Mouse (Mus musculus): Measurements from ENCODE around the gene Olfr521. TPM values are rescaled to one million over a fixed set of nuclear protein-coding genes. Genes with fewer than 3 reads are reported as not detected.
"Not testable (repeated sequence)": the region's sequence is repeated elsewhere in the genome, so short reads cannot be mapped to it uniquely, and the experiment has no call there.

The Olfr521 gene
- not detected in 2 replicates for polyA plus RNA-seq (2016; fragmentation: Nextera tagmentation; extraction: Ambion mirVana)

- no peaks in the 10 kb centered on the region for H3K27me3 ChIP-seq (ENCODE audit: low read depth, poor library complexity, severe bottlenecking)
- WGBS, result 84% methylated on average over 2 of the region's 2 CpGs
- H3K4me3 ChIP-seq, result no peak within 1 kb of the TSS
- DNase-seq (ENCODE audit: low spot score), result no peak
- H3K27ac ChIP-seq, result no peak within 1 kb of the TSS
- H3K36me3 ChIP-seq, result no peaks in the 10 kb centered on the region
- H3K9me3 ChIP-seq (replicated peaks), result peaks cover 13% of the 10 kb centered on the region
- H3K4me1 ChIP-seq, result no peaks in the 10 kb centered on the region
These were observed at the start of gene Olfr521 for GRCm38 (mm10) chr7:99763207-99763606. Gene Olfr521 (plus strand): TSS chr7:99763507.

GRCm38 (mm10) chr7:99716536-99716935, 46.8 kb upstream of the Olfr521 start:
- Histone ChIP-seq H3K9me3 (replicated peaks) (no peaks in the 10 kb centered on the region), H3K4me1 (peaks cover 13% of the 10 kb centered on the region), H3K27ac (no peak overlapping the region), H3K36me3 (no peaks in the 10 kb centered on the region), H3K4me3 (no peak overlapping the region), H3K27me3 (ENCODE audit: low read depth, poor library complexity, severe bottlenecking) (no peaks in the 10 kb centered on the region)
- 87% methylated on average over 2 of the region's 2 CpGs for WGBS
- no peak for DNase-seq (ENCODE audit: low spot score)

DNA sequence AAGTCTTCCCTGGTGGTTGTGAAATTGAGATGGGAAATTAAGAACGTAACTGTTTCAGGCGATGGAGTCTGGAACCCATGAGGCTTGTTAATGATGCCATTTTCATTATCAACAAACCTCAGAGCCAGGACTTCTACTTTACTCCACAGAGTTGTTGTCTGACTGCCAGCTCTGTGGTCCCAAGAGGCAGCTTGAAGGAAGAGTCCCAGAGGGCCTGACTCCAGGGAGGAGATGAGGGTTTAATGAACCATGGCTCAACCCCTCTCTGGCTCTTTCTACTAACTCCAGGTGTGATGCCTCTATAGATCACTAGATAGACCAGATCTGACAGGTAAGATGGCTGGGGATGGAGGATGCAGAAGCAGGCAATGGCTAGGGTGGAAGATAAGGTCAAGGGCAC, 33.3 kb upstream of the Olfr521 start, which contains the start of gene Olfr520:
TSS of gene Olfr520 (plus strand) at position 301 of the 400 bp plus-strand sequence.
- no peak for DNase-seq (ENCODE audit: low spot score)
- H3K27ac ChIP-seq, result no peak within 1 kb of the TSS
- H3K9me3 ChIP-seq (replicated peaks), result no peaks in the 10 kb centered on the region
- H3K36me3 ChIP-seq, result no peaks in the 10 kb centered on the region
- H3K27me3 ChIP-seq (ENCODE audit: low read depth, poor library complexity, severe bottlenecking), result no peaks in the 10 kb centered on the region
- H3K4me3 ChIP-seq, result no peak within 1 kb of the TSS
- H3K4me1 ChIP-seq, result no peaks in the 10 kb centered on the region
- WGBS, result 94% methylated on average over 2 of the region's 2 CpGs

- WGBS, result 90% methylated on average over 2 of the region's 2 CpGs
- Histone ChIP-seq H3K36me3 (no peaks in the 10 kb centered on the region), H3K27me3 (ENCODE audit: low read depth, poor library complexity, severe bottlenecking) (no peaks in the 10 kb centered on the region), H3K27ac (no peak overlapping the region), H3K4me1 (no peaks in the 10 kb centered on the region), H3K4me3 (no peak overlapping the region), H3K9me3 (replicated peaks) (no peaks in the 10 kb centered on the region)
- no peak for DNase-seq (ENCODE audit: low spot score)
These were observed 28.7 kb upstream of the Olfr521 start for GRCm38 (mm10) chr7:99734612-99735011.

DNA sequence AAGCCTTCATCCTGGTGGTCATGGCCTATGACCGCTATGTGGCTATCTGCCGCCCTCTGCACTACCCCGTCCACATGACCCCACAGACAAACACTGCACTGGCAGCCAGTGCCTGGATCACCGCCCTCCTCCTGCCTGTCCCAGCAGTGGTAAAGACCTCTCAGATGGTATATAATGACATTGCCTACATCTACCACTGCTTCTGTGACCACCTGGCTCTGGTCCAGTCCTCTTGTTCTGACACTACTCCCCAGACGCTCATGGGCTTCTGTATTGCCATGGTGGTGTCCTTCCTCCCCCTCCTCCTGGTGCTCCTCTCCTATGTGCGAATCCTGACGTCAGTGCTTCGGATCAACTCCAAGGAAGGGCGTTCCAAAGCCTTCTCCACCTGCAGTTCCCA, 27.8 kb upstream of the Olfr521 start:
- 94% methylated on average over 9 of the region's 9 CpGs for WGBS

GRCm38 (mm10) chr7:99739276-99739675, 24.0 kb upstream of the Olfr521 start:
- Histone ChIP-seq H3K4me3 (no peak overlapping the region), H3K27ac (no peak overlapping the region), H3K9me3 (replicated peaks) (no peaks in the 10 kb centered on the region), H3K36me3 (no peaks in the 10 kb centered on the region), H3K27me3 (ENCODE audit: low read depth, poor library complexity, severe bottlenecking) (no peaks in the 10 kb centered on the region), H3K4me1 (peaks cover 5% of the 10 kb centered on the region; the same call in 1 of the 2 replicates)
- DNase-seq (ENCODE audit: low spot score), result no peak
- 84% methylated on average over 9 of the region's 9 CpGs for WGBS

More for the DNA sequence above, 27.8 kb upstream of the Olfr521 start:
- H3K36me3 ChIP-seq; H3K27ac ChIP-seq; H3K4me1 ChIP-seq; H3K27me3 ChIP-seq (ENCODE audit: low read depth, poor library complexity, severe bottlenecking); DNase-seq (ENCODE audit: low spot score); H3K9me3 ChIP-seq (replicated peaks); H3K4me3 ChIP-seq: not testable (repeated sequence)

- Histone ChIP-seq H3K27ac (no peak overlapping the region), H3K4me1 (peaks cover 4% of the 10 kb centered on the region; the same call in 1 of the 2 replicates), H3K27me3 (ENCODE audit: low read depth, poor library complexity, severe bottlenecking) (no peaks in the 10 kb centered on the region), H3K36me3 (no peaks in the 10 kb centered on the region), H3K9me3 (replicated peaks) (no peaks in the 10 kb centered on the region), H3K4me3 (no peak overlapping the region)
- DNase-seq (ENCODE audit: low spot score), result no peak
- 87% methylated on average over 5 of the region's 5 CpGs for WGBS
These were observed 18.1 kb downstream of the Olfr521 start for GRCm38 (mm10) chr7:99781385-99781784.

- H3K27ac ChIP-seq, result no peak overlapping the region
- 74% methylated on average over 2 of the region's 2 CpGs for WGBS
- DNase-seq (ENCODE audit: low spot score), result no peak
- H3K4me1 ChIP-seq, result no peaks in the 10 kb centered on the region
- H3K27me3 ChIP-seq (ENCODE audit: low read depth, poor library complexity, severe bottlenecking), result no peaks in the 10 kb centered on the region
- H3K4me3 ChIP-seq, result no peak overlapping the region
- H3K9me3 ChIP-seq (replicated peaks), result no peaks in the 10 kb centered on the region
- H3K36me3 ChIP-seq, result no peaks in the 10 kb centered on the region
These were observed 18.6 kb downstream of the Olfr521 start for GRCm38 (mm10) chr7:99781916-99782315.

DNA sequence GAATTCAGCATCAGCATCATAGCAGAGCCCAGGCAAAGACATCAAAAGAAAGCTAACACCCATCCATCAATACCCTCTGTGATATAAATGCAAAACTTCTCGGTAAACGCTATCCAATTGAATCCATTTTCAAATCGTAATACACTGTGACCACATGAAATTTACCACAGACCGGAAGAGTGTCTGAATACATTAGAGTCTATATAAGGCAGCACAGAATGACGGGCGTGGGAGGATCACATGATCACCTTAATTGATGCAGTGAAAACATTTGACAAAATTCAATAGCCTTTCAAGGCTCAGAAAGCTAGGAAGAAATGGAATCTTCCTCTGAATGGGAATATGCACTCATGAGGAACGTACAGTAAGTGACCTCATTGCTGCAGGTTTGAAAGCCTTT, 20.1 kb downstream of the Olfr521 start:
- Histone ChIP-seq H3K27ac (no peak overlapping the region), H3K36me3 (no peaks in the 10 kb centered on the region), H3K27me3 (ENCODE audit: low read depth, poor library complexity, severe bottlenecking) (no peaks in the 10 kb centered on the region), H3K4me3 (no peak overlapping the region), H3K9me3 (replicated peaks) (no peaks in the 10 kb centered on the region), H3K4me1 (peaks cover 9% of the 10 kb centered on the region)
- DNase-seq (ENCODE audit: low spot score), result no peak
- 93% methylated on average over 7 of the region's 7 CpGs for WGBS

DNA sequence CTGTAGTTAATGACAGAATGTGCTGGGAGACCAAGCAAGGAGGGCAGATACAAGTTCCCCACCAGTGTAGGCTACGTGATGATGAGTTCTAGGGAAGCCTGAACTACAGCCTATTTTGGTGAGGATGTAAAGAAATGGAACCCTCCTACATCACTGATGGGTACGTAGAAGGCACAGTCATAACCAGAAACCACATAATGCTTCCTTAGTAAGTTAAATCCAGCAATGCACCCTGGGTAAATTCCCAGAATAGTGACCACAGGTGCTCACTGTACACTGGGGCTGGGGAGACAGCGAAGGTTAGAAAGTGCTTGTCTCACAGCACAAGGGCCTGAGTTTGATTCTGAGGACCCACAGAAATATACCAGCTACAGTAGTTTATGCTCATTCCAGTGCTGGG, 22.2 kb downstream of the Olfr521 start:
- Histone ChIP-seq H3K27me3 (ENCODE audit: low read depth, poor library complexity, severe bottlenecking) (no peaks in the 10 kb centered on the region), H3K36me3 (no peaks in the 10 kb centered on the region), H3K4me3 (no peak overlapping the region), H3K4me1 (peaks cover 13% of the 10 kb centered on the region), H3K9me3 (replicated peaks) (no peaks in the 10 kb centered on the region), H3K27ac (no peak overlapping the region)
- DNase-seq (ENCODE audit: low spot score), result no peak
- 84% methylated on average over 3 of the region's 3 CpGs for WGBS

GRCm38 (mm10) chr7:99786774-99787173, 23.5 kb downstream of the Olfr521 start:
- 0 out of 2 replicates have a peak, but pooled peaks cover 11% of the 10 kb centered on the region for H3K27me3 ChIP-seq (ENCODE audit: low read depth, poor library complexity, severe bottlenecking)
- no peak overlapping the region for H3K27ac ChIP-seq
- no peaks in the 10 kb centered on the region for H3K36me3 ChIP-seq
- peaks cover 13% of the 10 kb centered on the region for H3K4me1 ChIP-seq
- H3K4me3 ChIP-seq, result no peak overlapping the region
- 94% methylated on average over 3 of the region's 3 CpGs for WGBS
- no peaks in the 10 kb centered on the region for H3K9me3 ChIP-seq (replicated peaks)
- no peak for DNase-seq (ENCODE audit: low spot score)

DNA sequence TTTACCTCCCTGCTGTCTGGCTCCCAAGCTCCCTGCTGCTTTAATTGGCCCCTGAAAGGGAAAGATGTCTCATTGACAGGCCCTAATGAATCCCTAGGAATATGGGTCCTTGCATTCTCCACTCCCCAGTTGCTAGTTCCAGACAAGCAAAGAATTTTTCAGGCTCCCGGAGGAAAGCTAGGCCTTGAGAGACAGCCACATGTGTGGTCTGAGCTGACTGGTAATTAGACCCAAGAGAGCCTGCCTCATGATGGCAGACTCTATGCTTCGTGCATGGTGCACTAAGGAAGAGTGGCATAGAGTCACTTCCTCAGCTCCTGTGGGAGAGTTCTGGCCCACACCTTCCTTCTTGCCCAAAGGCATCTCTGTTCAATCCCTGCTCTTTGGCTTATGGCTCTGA, 24.6 kb downstream of the Olfr521 start:
- H3K9me3 ChIP-seq (replicated peaks), result no peaks in the 10 kb centered on the region
- DNase-seq (ENCODE audit: low spot score), result no peak
- H3K4me3 ChIP-seq, result no peak overlapping the region
- H3K27me3 ChIP-seq (ENCODE audit: low read depth, poor library complexity, severe bottlenecking), result 0 out of 2 replicates have a peak, but pooled peaks cover 16% of the 10 kb centered on the region
- 42% methylated on average over 2 of the region's 2 CpGs for WGBS
- no peak overlapping the region for H3K27ac ChIP-seq
- H3K4me1 ChIP-seq, result peaks cover 13% of the 10 kb centered on the region
- no peaks in the 10 kb centered on the region for H3K36me3 ChIP-seq

DNA sequence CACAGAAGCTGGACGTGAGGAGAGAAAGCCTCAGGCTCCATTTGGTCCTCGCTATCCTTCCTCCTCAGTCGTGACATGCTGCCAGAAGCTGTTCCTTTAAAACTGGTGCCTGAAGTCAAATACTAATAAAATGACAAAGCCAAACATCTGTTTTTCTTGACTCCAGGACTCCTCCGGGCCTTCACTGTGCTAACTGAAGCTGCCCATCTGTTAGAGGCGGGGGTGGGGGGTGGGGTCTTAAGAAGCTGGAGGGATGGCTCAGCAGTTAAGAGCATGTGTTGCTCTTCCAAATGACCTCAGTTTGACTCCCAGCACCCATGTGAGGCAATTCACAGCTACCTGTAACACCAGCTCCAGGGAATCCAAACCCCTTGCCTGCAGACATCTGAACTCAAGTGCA, 25.3 kb downstream of the Olfr521 start:
- Histone ChIP-seq H3K27ac (no peak overlapping the region), H3K27me3 (ENCODE audit: low read depth, poor library complexity, severe bottlenecking) (peaks cover 16% of the 10 kb centered on the region; the same call in 1 of the 2 replicates), H3K4me3 (no peak overlapping the region), H3K36me3 (no peaks in the 10 kb centered on the region), H3K4me1 (peaks cover 13% of the 10 kb centered on the region), H3K9me3 (replicated peaks) (no peaks in the 10 kb centered on the region)
- 12% methylated on average over 5 of the region's 5 CpGs for WGBS
- DNase-seq (ENCODE audit: low spot score), result no peak

DNA sequence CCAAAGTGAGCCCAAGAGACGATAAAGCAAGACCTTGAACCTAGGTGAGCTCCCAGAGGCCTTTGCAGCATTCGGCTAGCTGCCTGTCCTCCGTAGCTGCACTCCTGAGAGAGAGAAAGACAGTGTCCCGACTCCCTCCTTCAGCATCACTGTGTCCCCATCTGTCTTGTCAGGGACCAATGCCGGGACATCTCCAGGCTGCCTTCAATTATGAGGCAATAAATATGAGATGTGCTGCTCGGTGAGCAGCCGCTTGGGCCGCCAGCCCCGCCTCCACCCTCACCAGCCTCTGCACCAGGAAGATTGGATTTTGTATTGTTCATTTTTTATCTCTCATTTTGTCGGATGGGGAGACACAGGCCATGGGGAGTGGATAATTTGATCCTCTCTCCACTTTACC, 27.5 kb downstream of the Olfr521 start:
- Histone ChIP-seq H3K4me3 (no peak overlapping the region), H3K9me3 (replicated peaks) (no peaks in the 10 kb centered on the region), H3K27me3 (ENCODE audit: low read depth, poor library complexity, severe bottlenecking) (peaks cover 39% of the 10 kb centered on the region), H3K4me1 (peaks cover 22% of the 10 kb centered on the region), H3K27ac (no peak overlapping the region), H3K36me3 (no peaks in the 10 kb centered on the region)
- DNase-seq (ENCODE audit: low spot score), result no peak
- WGBS, result 72% methylated on average over 10 of the region's 10 CpGs
